Mouse (Mus musculus): Measurements from ENCODE around the gene Arf6.
"Not testable (repeated sequence)": the region's sequence is repeated elsewhere in the genome, so short reads cannot be mapped to it uniquely, and the experiment has no call there.

Gene Arf6

DNA sequence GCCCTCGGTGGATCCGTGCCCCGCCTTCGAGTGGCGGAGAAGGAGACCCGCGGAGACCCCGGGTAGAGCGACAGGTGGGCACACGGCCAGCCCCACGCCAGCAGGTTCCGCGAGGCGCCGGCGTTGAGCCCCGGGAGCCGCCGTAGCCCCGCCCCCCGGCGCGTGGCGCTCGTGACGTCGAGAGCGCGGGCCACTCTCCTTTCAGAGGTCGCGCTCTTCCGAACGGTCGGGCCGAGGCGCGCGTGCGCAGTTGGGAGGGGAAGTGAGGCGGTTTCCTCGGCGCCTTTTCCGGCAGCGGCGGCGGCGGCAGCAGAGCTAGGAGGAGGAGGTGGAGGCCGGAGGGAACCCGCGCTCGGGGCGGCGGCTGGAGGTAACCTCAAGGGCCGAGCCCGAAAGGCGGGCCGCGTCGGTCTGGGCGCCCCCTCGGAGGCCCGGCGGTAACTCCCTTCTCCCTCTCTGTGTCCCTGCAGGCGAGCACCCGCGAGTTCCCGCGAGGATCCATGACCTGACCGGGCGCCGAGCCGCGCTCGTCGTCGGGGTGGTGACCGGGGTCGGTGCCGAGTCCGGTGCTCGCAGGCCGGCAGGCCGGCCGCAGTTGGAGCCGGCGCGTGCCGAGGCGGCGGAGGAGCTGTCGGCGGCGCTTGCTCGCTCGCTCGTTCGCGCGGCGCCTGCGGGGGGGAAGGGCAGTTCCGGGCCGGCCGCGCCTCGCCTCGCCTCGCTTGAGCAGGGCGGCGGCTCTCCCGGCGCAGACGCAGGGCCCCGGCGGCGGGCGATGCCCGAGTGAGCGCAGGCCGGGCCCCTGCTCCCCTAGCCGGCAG lies at the start of gene Arf6, which contains the start of gene Gm9887:
Arf6 (plus strand) TSS at position 297 of the 818 bp plus-strand sequence.
Gm9887 (minus strand) TSS at position 605 of the 818 bp plus-strand sequence.
- ChIA-PET POLR2A (interaction anchor here in 3 of 4 experiments (0.7 to 4.3 kb wide), 22 partner anchors 9 to 976 kb away, joined by 3 to 34 read pairs (median 4); partner anchors contain the start of genes Vcpkmt (in 3 of the 3), Pole2 (in 1 of the 3) and Trim9 (in 1 of the 3)), CTCF (interaction anchor here in 2 of 4 experiments (0.6 to 1.2 kb wide), 3 partner anchors 10 to 173 kb away, joined by 3 to 4 read pairs (median 3); no protein-coding TSS in a partner anchor)

GRCm38 (mm10) chr12:69331187-69331586 lies 40.8 kb upstream of the Arf6 start:
- CTCF ChIA-PET = no interaction called here
- POLR2A ChIA-PET = interaction anchor here in 1 of 4 experiments (1.3 kb wide), 1 partner anchor 17 kb away, joined by 3 read pairs; no protein-coding TSS in a partner anchor

DNA sequence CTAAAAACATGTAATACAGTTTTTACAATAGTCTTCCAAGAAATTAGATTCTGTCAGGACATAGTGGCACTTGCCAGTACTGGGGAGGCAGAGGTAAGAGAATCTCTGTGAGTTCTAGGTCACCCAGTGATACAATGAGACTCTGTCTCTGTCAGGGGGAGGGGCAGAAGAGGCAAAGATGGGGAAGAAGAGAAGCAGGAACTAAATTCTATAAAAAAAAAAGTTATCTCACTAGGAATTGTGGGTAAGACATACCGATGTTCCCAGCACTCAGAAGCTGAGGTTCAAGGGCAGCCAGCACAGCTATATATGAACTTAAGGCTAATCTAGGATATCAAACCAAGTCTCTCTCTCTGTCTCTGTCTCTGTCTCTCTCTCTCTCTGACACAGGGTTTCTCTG lies 39.8 kb upstream of the Arf6 start:
- POLR2A ChIA-PET = interaction anchor here in 1 of 4 experiments (0.6 to 1.0 kb wide), 2 partner anchors 22 to 117 kb away, joined by 3 to 4 read pairs; no protein-coding TSS in a partner anchor
- CTCF ChIA-PET = interaction anchor here in 1 of 4 experiments (1.1 kb wide), 1 partner anchor 10 kb away, joined by 3 read pairs; no protein-coding TSS in a partner anchor

GRCm38 (mm10) chr12:69333547-69333946 lies 38.4 kb upstream of the Arf6 start:
- CTCF ChIA-PET = interaction anchor here in 3 of 4 experiments (0.5 to 1.9 kb wide), 36 partner anchors 9 to 500 kb away, joined by 3 to 12 read pairs (median 4); partner anchors contain the start of genes Klhdc2 (in 1 of the 3), Pole2 (in 1 of the 3) and Vcpkmt (in 1 of the 3)
- POLR2A ChIA-PET = interaction anchor here in 2 of 4 experiments (0.7 to 2.8 kb wide), 11 partner anchors 8 to 175 kb away, joined by 3 to 9 read pairs (median 3); partner anchors contain the start of genes Arf6 (in 1 of the 2), Gm49383 (in 1 of the 2), Gm9887 (in 1 of the 2) and Lrr1 (in 1 of the 2)

- POLR2A ChIA-PET = interaction anchor here in 1 of 4 experiments (0.6 to 2.4 kb wide), 3 partner anchors 16 to 318 kb away, joined by 3 to 8 read pairs (median 8); no protein-coding TSS in a partner anchor
- CTCF ChIA-PET = interaction anchor here in 1 of 4 experiments (1.5 kb wide), 1 partner anchor 16 kb away, joined by 4 read pairs; no protein-coding TSS in a partner anchor
Measured at GRCm38 (mm10) chr12:69349928-69350327, 22.0 kb upstream of the Arf6 start.

GRCm38 (mm10) chr12:69351685-69352084 lies 20.3 kb upstream of the Arf6 start:
- POLR2A ChIA-PET = interaction anchor here in 2 of 4 experiments (0.7 to 1.9 kb wide), 9 partner anchors 10 to 193 kb away, joined by 3 to 9 read pairs (median 3); partner anchors contain the start of genes Arf6 (in 1 of the 2), Gm9887 (in 1 of the 2) and Rps29 (in 1 of the 2)

GRCm38 (mm10) chr12:69356546-69357299 lies 15.2 kb upstream of the Arf6 start, which contains the start of gene Nemf:
Gene Nemf (minus strand): TSS chr12:69357165.
- CTCF ChIA-PET = no interaction called here
- POLR2A ChIA-PET = interaction anchor here in 2 of 4 experiments (0.7 to 1.4 kb wide), 7 partner anchors 10 to 183 kb away, joined by 3 to 5 read pairs (median 3); no protein-coding TSS in a partner anchor

More at GRCm38 (mm10) chr12:69351685-69352084, 20.3 kb upstream of the Arf6 start:
- CTCF ChIA-PET = interaction anchor here in 3 of 4 experiments (0.6 to 2.0 kb wide), 8 partner anchors 10 to 223 kb away, joined by 3 to 8 read pairs (median 3); no protein-coding TSS in a partner anchor

DNA sequence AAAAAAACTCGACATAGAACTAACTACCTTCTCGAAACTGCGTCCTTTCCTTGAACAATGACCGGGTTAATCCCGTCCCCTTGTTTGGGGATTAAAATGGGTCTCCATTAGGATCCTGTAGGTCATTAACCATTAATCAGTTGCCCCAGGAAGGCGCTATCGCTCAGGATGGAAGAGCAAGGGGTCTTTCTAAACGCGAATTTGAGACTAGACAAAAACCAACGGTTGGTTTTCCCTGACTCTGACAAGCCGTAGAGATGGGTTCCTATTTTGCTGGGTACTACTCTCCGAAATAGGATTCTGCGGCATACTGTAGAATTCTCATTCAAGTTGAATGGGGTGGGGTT lies 14.7 kb upstream of the Arf6 start:
- ChIA-PET POLR2A (no interaction called here), CTCF (no interaction called here)

- POLR2A ChIA-PET = interaction anchor here in 1 of 4 experiments (2.3 kb wide), 1 partner anchor 214 kb away, joined by 7 read pairs; no protein-coding TSS in a partner anchor
- CTCF ChIA-PET = no interaction called here
Measured at GRCm38 (mm10) chr12:69360655-69360996, 11.3 kb upstream of the Arf6 start.

DNA sequence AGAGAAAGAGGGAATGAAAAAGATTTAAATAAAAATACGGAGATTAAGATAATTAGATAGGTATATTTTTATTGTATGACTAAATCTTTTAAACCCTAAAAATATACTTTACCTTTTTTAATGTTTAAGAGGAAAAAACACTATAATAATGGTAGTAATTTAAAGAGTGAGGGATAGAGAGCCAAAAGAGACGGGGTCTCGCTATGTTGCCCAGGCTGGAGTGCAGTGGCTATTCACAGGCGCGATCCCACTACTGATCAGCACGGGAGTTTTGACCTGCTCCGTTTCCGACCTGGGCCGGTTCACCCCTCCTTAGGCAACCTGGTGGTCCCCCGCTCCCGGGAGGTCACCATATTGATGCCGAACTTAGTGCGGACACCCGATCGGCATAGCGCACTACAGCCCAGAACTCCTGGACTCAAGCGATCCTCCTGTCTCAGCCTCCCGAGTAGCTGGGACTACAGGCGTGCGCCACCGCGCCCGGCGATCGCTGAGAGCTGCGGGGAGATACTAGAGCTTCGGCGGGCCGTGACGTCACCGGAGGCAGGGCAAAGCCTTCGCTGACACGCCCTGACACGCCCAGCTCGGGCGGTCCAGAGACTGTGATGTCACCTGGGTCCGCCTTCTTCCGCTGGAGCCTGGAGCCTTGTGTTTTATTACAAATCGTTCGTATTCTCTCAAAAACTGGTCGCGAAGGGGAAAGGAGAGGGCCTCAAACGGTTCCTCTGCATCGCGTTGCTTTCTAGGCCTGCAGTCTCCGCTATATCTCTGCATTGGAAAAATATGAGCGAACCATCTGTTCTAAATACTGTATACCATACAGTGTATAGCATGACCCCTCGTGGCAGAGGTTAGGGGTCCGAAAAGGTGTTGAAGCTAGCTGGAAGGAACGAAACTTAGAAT lies 10.7 kb upstream of the Arf6 start:
- CTCF ChIA-PET = interaction anchor here in 2 of 4 experiments (0.6 to 1.3 kb wide), 3 partner anchors 10 to 148 kb away, joined by 3 to 4 read pairs (median 3); partner anchors contain the start of genes Arf6 (in 1 of the 2) and Gm9887 (in 1 of the 2)
- POLR2A ChIA-PET = interaction anchor here in 3 of 4 experiments (0.6 to 4.0 kb wide), 18 partner anchors 8 to 532 kb away, joined by 3 to 34 read pairs (median 4); partner anchors contain the start of genes Arf6 (in 3 of the 3), Gm9887 (in 3 of the 3), Gm49384 (in 1 of the 3) and Lrr1 (in 1 of the 3)

DNA sequence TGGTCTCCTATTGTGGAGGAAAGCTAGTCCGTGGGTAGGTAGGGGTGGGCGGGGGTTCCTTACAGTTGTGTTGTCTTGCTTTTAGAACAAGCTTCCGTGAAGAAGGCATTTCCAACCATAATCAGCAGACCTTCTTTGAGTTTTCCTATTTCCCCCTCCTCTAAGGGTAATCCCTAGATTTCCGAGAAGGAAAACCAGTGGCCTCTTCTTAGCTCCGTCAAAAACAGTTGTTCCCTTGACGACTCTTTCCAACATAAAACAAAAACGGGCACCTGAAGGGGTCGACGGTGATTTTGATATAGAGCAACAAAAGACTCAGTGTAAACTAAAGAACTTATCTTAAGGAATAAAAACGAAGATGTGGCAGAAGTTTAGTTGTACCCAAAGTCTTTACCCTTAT lies 10.0 kb upstream of the Arf6 start:
- CTCF ChIA-PET = interaction anchor here in 2 of 4 experiments (0.6 to 1.3 kb wide), 3 partner anchors 10 to 148 kb away, joined by 3 to 4 read pairs (median 3); partner anchors contain the start of genes Arf6 (in 1 of the 2) and Gm9887 (in 1 of the 2)
- POLR2A ChIA-PET = interaction anchor here in 3 of 4 experiments (0.5 to 4.0 kb wide), 19 partner anchors 8 to 532 kb away, joined by 3 to 34 read pairs (median 4); partner anchors contain the start of genes Arf6 (in 3 of the 3), Gm9887 (in 3 of the 3), Gm49384 (in 1 of the 3) and Lrr1 (in 1 of the 3)

DNA sequence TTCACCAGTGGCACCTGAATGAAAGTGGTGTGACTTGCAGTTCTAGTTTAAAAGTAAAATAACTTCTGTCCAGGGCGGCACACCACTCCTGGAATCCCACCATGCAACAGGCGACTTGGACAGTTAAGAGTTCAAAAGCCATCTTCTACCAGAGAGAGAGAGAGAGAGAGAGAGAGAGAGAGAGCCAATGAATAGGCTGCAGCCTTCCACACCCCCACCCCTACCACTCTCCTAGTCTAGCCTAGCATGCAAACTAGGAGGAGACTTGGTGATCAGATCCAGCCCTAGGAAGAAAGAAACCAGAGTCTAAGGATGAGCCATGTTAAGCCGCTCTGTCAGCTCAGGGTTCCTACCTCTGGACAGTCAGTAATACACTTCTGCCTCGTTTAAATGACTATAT lies 9.6 kb upstream of the Arf6 start:
- CTCF ChIA-PET = no interaction called here
- POLR2A ChIA-PET = interaction anchor here in 3 of 4 experiments (0.5 to 4.0 kb wide), 16 partner anchors 9 to 531 kb away, joined by 3 to 34 read pairs (median 4); partner anchors contain the start of genes Arf6 (in 3 of the 3), Gm9887 (in 3 of the 3), Gm49384 (in 1 of the 3) and Lrr1 (in 1 of the 3)

DNA sequence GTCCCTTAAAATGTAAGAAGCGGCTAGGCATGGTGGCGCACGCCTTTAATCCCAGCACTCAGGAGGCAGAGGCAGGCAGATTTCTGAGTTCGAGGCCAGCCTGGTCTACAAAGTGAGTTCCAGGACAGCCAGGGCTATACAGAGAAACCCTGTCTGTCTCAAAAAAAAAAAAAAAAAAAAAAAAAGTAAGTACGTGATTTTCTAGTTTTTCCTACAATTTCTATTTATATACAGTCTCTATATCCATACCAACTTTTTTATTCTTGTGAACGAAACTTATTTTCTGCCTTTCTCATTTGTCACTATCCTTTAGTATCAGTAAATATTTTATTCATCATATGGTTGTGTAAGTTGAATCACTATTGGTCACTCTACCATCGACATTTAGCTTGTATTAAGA lies 8.8 kb upstream of the Arf6 start:
- CTCF ChIA-PET = not testable (repeated sequence)
- POLR2A ChIA-PET = interaction anchor here in 2 of 4 experiments (0.6 to 4.0 kb wide), 5 partner anchors 8 to 1066 kb away, joined by 3 to 34 read pairs (median 7); partner anchors contain the start of genes Arf6 (in 2 of the 2), Gm9887 (in 2 of the 2) and Vcpkmt (in 1 of the 2)

GRCm38 (mm10) chr12:69363899-69364762 lies 7.8 kb upstream of the Arf6 start:
- CTCF ChIA-PET = interaction anchor here in 1 of 4 experiments (0.5 to 1.0 kb wide), 2 partner anchors 210 to 219 kb away, joined by 3 to 4 read pairs; no protein-coding TSS in a partner anchor
- POLR2A ChIA-PET = interaction anchor here (0.5 to 4.0 kb wide), 19 partner anchors 7 to 560 kb away, joined by 3 to 34 read pairs (median 3); partner anchors contain the start of genes Vcpkmt (in 2 of the 4), Arf6 (in 1 of the 4), Gm9887 (in 1 of the 4) and Rps29 (in 1 of the 4)

DNA sequence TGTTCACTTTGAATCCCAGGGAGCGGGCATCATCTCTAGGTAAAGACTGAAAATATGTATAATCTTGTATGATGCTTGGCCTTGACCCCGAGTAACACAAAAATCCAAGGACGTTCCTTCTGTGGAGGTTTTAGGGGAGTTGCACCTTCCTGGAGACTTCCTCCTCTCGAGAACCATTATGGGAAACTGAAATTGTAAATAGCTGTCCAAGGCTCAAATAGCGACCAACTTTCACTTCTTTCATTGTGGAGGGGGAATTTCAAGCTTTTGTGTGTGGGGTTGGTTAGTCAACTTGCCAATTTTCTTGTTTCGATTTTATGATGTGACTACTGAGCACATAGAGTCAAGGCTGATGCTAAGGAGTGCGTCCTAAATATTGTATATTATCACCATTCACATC lies 6.2 kb upstream of the Arf6 start:
- ChIA-PET CTCF (interaction anchor here (0.6 to 1.0 kb wide), 6 partner anchors 24 to 287 kb away, joined by 3 to 5 read pairs (median 4); no protein-coding TSS in a partner anchor), POLR2A (interaction anchor here in 2 of 4 experiments (0.6 to 1.5 kb wide), 7 partner anchors 9 to 268 kb away, joined by 3 read pairs; partner anchors contain the start of gene Nemf (in 1 of the 2))
